Mouse (Mus musculus) liver, embryonic 18 days (tissue): ENCODE results near the gene Matn3. TPM values are rescaled to one million over a fixed set of nuclear protein-coding genes. Genes with fewer than 3 reads are reported as not detected.

ENCODE experiments used
- polyA plus RNA-seq: library from polyadenylated mRNA; depleted of rRNA; stranded (reverse); fragments of >200 nt; gene quantifications from 2 replicates; pipeline ENCODE4 v1.2.3, GENCODE M21; 2012; rRNA removed

Gene Matn3
- 0.01 TPM in 2 replicates for polyA plus RNA-seq

GRCm38 (mm10) chr12:8947714-8948464 lies at the start of gene Matn3:
TSS of gene Matn3 (plus strand) at chr12:8947929.

GRCm38 (mm10) chr12:8921394-8922368 lies 26.0 kb upstream of the Matn3 start, which contains the start of gene Laptm4a:
TSS of gene Laptm4a (plus strand) at chr12:8921664.

GRCm38 (mm10) chr12:8973820-8974465 lies 26.2 kb downstream of the Matn3 start, which contains the start of gene Wdr35:
TSS of gene Wdr35 (plus strand) at chr12:8973892.

Other genes starting within 250 kb of the Matn3 start
- 29.5 and 31.1 TPM in 2 replicates for gene Sdc1, start 176.6 kb upstream of the Matn3 start, polyA plus RNA-seq
- gene Laptm4a, start 26.3 kb upstream of the Matn3 start, polyA plus RNA-seq, result 114 and 121 TPM in 2 replicates
- 0.85 and 1.1 TPM in 2 replicates for gene Wdr35, start 26.0 kb downstream of the Matn3 start, polyA plus RNA-seq
- gene Ttc32, start 82.1 kb downstream of the Matn3 start, polyA plus RNA-seq, result 8.0 and 8.5 TPM in 2 replicates